Mouse (Mus musculus): ENCODE measurements around the gene Reg4.

Gene Reg4

GRCm38 (mm10) chr3:98237240-98237639 is 15.3 kb downstream of the Reg4 start:
- no peak for DNase-seq

DNA sequence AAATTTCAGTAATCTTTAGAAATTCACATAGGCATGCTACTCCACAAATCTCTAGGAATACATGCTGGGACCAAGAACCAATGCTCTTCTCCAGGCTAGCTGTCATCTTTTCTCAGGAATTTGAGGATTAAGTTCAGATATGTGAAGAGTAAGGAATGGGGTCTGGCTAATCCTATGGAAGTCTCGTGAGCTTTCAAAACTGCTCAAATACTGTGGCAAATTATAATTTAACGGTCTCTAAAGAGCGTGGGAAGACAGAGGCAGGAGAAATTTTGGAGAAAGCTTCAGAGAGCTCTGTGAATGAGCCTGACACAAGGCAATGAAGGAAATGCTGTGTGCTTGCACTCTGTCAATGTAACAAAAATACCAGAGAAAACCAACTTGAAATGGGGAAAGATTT is 16.2 kb downstream of the Reg4 start:
- DNase-seq = no peak

- no peak for DNase-seq
These were observed 20.1 kb downstream of the Reg4 start for GRCm38 (mm10) chr3:98242051-98242450.

DNA sequence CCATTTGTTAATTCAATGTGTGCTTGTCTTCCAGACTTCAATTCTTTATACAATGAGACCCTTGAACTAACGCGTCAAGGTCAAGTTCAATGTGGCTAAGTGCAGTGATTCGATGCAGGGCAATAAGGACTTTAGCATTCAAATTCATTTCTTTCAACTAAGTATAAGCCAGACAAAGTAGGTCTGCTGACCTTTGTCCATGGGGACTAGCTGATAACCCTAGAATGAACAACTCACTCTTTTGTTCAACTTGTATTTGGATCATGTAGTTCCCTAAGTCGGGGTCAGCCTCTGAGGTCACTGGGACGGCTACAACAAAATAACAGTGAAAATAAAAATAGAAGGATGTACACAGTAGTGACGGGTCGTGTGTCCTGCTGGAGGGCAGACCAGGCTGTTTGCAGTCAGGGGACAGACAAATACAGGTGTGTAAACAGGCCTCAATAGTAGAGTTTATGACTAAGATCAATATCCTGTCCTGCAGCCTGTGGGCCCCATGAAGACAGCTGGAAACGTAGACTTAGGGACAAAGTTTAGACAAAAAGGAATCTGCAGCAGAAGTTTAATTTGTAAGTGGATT is 20.6 kb downstream of the Reg4 start:
- no peak for DNase-seq

GRCm38 (mm10) chr3:98245892-98246291 is 23.9 kb downstream of the Reg4 start:
- no peak for DNase-seq

- peak in 1 of 2 experiments; percentile 21 for DNase-seq
These were observed 25.2 kb downstream of the Reg4 start for GRCm38 (mm10) chr3:98246985-98247751.

DNA sequence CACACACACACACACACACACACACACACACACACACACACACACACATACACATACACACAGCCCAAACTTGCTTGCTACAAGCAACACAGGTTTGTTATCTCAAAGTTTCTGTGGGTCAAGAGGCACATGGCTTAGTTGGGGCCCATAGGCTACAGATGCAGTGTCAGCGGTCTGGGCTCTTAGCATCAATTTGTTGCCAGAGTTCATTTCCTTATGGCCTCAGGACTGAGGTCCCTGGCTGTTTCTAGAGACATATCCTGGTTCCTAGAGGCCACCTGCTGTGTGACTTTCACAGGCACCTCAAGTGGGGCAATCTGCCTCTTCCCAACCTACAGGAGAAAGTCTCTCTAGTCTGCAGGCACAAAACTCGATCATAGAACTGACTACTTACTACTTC is 27.4 kb downstream of the Reg4 start:
- DNase-seq = no peak

GRCm38 (mm10) chr3:98249833-98250448 is 28.0 kb downstream of the Reg4 start:
- no peak for DNase-seq

DNA sequence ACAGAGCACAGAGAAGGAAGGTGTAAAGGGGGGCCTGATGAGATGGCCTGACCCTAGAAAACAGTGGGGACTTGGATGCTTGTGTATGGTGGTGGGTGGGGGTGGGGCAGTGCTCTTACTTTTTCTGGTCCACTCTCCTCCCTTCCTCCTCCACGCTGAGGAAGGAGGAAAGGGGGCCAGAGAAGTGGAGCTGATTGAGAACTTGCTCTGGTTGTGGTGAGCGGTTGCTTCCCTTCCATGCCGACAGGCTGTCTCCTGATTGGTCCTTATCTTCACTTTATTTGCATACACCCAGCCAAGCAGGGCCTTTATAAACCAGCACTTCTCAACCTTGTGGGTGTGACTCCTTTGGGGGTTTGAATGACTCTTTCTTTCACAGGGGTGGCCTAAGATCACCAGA is 32.1 kb downstream of the Reg4 start:
- DNase-seq = no peak

GRCm38 (mm10) chr3:98254656-98255583 is 33.0 kb downstream of the Reg4 start:
- no peak for DNase-seq

- DNase-seq = no peak
These were observed 36.8 kb downstream of the Reg4 start for GRCm38 (mm10) chr3:98258723-98259122.

DNA sequence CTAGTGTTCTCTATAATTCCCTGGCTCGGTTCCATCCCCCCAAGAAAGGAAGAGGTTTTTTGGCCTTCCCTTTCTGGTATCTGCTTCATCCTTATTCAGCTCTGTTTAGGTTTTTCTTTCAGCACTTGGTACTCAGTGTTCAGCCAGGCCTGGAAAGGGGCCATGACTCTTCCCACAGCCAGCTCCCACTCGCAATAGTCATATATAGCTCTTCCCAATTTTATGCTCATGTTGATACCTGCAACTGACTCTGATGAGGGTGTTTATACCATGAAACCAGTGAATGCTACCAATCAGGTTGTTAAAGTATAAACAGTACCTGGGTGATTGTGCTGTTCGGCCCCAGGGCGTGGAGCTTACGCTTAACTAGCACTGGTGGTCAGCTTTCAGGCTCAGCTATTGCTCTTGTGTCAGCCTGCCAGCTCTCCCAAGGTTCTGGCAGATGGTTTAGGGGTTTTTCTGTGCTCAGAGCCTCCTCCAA is 37.4 kb downstream of the Reg4 start:
- DNase-seq = peak; percentile 26 to 32

- no peak for DNase-seq
These were observed 38.6 kb downstream of the Reg4 start for GRCm38 (mm10) chr3:98260534-98260933.

GRCm38 (mm10) chr3:98261415-98261814 is 39.5 kb downstream of the Reg4 start:
- no peak for DNase-seq

DNA sequence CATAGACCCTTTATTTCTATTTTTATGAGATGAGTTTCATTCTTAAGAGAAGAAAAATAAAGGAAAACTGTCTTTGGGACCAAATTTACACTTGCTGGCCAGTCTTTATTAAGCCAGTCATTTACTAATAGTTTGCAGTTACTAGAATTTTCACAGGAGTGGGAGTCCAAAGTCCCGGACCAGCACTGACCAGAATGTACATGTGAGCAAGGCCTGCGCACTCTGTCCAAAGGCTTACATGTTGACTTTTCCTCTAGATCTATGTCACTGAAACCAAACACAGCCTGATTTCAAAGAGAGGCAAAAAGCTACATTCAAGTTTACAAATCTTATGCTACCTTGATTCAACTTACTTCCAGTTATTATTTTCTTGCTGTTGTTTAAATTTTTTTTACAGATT is 40.2 kb downstream of the Reg4 start:
- no peak for DNase-seq

DNA sequence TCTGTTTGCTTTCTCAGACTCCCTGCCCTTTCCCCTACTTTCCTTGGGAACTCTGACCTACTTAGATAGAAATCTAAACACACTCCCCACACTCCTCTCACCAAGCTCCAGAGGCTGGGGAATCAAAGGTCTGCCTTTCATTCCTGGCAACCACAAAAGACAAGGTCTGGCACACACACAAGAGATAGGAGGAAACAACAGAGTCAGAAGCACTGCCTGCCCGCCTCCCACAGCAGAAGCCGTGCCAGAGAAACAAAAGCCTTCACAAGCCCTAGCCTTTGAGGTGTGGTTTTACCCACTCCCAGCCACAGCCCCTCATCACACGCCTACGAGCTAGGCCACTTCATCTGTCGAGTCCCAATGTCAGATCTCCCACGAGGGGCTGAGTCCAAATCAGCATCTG is 45.3 kb downstream of the Reg4 start:
- peak; percentile 62 to 76 for DNase-seq

- peak in 1 of 2 experiments; percentile 17 for DNase-seq
These were observed 51.9 kb downstream of the Reg4 start for GRCm38 (mm10) chr3:98273623-98274398.

DNA sequence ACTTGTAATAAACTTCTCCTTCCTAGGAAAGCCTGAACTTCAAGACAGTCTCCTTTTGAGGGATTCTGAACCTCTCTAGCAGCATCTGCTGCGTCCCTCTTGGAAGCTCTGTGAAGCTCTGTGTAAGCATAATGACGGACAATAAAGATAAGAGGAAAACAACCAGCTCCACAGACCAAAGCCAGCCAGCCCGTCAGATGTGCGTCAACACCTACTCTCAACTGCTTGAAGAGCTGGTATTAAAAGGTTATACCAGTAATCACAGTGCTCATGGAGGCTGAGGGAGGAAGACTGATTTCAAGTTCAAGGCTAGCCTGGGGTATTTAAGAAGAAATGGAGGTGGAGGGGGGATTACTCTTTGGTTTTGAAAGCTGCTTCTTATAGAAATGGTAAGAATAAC is 57.7 kb downstream of the Reg4 start:
- DNase-seq = no peak

- DNase-seq = peak; percentile 65 to 70
These were observed 58.4 kb downstream of the Reg4 start, which contains the start of gene Hmgcs2 for GRCm38 (mm10) chr3:98280204-98280932. Gene Hmgcs2, plus strand, starts transcription at chr3:98280435.

DNA sequence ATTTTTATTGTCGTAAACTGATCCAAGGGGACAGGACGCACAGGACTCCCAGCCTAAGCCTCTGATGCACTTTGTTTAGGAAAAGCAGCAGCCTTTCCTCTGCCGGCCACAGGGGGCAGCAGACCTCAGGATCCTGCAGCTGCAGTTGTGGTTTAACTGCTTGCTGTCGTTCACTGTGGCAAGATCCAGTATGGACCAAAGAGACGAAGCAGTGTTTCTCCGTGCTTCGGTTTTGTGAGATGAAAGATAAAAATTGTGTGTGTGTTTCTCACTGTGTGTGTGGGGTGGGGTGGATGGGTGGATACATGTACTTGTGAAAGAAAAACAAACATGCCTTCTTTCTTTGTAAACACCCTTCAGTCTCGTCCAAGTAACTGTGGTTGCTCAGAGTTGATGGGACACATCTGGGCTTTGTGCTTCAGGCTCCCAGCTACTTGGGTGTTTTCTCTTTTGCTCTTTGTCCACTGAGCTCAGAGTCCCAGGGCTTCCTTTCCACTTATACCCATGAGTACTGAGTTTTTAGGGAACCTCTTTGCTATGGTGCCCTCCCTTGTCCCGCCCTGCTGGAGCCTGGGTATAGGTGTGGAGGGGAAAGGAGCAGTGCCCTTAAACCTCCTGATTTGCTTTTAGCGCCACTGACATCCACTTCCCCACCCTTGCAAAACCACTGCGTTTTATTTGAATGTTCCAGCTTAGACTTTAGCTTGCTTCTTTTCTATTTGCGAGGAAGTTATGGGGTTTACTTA is 59.1 kb downstream of the Reg4 start:
- DNase-seq = peak; percentile 52 to 62

Data from lung, adult 18-20 months (tissue).